Mouse (Mus musculus) right cerebral cortex, postnatal 14 days (tissue): ENCODE data around the gene Fbxo28.
"Not testable (repeated sequence)": the region's sequence is repeated elsewhere in the genome, so short reads cannot be mapped to it uniquely, and the experiment has no call there.

Source experiments
- DNase-seq: peaks from one replicate; pipeline ENCODE4 v3.0.0; 2022

Gene Fbxo28

DNA sequence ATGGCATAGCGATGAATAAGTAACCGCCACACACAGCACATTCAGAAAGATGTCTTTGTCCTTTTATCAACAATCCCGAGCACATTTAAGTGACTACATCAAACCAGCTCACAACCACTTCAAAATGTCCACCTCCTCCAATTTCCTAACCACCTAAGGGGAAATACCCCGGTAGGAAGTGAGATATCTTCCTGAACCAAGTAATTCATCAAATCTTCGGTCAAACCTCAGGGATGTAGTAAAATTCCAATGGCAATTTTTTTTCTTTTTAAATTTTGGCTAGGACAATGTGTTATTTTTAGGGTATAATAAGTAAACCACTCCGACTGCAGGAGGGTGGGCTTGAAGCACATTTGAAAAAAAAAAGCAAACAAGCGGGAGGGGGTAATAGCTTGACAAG, 1.1 kb downstream of the Fbxo28 start:
- DNase-seq: no peak

DNA sequence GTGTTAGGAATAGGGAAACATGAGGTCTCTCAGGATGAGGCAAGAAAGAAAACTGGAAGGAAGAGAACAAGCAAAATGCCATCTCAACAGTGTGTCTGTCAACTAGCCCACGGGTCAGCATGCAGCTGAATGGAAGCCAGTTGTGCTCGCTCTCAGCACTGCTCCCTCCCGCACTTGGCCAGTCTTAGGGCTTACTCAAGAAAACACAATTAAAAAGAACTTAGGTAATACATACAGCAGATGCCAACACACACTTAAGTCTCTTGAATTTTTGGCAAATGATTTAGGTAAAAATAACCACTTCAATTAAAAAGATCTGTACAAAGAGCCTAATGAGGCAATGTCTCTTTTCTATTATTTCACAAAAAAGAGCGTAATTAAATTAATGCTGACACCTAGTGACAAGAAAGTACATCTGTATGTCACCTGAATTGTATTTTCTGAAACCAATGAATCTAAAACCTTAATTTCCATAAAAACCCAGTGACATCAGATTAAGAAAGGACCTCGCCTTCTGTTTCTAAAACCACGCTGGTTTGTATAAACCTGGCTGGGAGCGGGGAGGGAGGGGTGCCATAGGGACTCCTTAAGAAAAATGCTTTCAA, 2.4 kb downstream of the Fbxo28 start:
- DNase-seq: no peak

GRCm38 (mm10) chr1:182333766-182334437, 7.5 kb downstream of the Fbxo28 start:
- no peak for DNase-seq

DNA sequence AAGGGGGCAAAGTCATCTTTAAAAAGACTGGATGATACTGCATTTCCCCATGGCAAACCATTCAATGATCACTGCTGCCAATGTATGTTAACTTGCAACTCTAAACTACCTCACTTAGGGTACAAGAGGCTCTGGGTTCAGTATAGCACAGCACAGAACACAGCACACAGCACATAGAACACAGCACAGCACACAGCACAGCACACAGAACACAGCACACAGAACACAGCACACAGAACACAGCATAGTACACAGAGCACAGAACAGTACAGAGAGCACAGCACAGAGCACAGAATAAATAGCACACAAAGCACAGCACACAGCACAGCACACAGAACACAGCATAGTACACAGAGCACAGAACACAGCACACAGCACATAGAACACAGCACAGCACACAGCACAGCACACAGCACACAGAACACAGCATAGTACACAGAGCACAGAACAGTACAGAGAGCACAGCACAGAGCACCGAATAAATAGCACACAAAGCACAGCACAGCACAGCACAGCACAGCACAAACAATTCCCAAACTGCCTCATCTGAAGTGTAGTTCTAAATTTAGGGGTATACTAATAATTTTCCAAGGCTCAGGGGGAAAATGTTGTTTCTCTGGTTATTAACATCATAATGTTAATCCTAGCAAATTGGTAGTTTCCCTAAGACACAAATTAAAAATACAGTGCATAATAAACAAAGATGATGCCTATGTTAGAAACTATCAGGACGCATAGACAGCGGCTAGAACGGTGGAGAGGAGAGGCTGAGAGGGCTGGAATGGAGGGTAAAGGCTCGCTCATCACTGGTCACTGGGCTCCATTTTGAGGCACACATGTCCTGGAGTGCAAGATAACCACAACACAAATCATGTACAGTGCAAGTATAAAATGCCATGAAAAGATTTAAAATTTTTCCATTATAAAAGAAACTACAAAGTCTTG, 9.1 kb downstream of the Fbxo28 start:
- DNase-seq: no peak

DNA sequence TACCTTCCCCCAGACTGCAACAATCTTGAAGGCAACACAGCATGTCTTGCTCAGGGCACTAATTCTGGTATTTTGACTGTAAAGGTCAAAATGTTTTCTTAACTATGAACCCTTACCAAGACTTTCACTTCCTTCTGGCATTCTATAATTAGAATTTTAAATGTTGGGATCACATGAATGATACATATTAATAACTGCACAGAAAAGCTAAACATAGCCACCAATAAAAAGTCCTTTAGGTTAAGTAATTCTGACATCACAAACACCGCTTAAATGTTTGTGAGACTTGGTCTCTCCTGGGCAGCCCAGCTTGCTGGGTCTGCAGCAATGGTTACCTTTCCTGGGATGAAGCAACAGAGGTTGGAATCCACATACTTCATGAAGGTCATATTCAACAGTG, 15.5 kb downstream of the Fbxo28 start:
- DNase-seq: no peak

GRCm38 (mm10) chr1:182324552-182324951, 16.9 kb downstream of the Fbxo28 start:
- no peak for DNase-seq

DNA sequence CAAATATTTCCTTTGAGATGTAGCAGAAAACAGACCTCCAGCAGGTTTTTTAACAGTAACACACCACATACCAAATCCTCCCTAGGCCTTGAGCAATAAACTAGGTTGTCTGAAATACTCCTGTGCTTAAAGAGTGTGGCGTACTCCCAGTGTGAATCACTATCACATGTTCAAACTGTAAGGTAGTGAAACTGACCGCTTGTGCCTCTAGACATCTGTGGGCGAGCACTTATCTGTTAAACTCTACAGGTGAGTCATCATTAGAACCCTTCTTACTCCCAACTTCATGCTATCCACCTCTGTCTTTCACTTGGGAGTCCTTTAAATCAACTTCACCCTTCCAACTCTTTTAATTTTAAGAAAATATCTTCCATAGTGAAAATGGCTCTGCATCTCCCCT, 18.3 kb downstream of the Fbxo28 start:
- DNase-seq: no peak

DNA sequence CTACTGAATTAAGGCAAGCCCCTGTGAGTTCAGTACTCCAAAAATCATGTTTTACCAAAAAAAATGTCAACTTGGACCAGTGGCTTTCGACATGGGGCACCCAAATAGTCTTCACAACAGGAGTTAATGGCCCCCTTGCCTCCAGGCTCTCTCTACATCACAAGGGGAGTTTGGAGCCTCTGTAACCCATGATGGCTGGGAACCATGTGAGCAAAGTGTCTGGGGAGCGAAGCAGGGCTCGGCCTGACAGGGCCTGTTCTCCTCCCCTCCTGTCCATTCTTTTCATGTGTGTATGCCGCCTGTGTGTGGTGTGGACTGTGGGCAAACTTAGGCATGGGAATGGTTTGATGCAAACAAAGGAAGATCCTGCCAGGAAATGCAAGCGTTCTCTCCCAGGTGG, 27.2 kb downstream of the Fbxo28 start:
- DNase-seq: no peak

DNA sequence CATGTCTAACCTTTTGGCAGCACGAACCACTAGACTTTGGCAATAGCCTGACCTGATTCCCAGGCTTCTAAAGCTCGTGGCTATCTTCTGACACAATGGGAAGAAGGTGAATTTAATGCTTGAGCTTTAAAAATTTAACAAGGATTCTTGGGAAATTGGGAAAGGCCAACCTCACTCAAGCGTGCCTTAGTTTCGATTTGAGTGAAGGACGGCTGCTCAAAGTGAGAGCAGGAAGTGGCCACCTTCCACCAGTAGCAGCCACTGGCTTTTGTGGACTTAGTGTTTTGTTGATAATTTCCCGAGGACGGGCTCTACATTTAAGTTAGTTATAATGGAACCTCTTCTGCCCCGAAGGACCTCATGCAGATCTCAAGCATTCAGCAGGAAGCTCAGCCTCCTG, 28.2 kb downstream of the Fbxo28 start:
- no peak for DNase-seq

- no peak for DNase-seq
These were observed 30.1 kb downstream of the Fbxo28 start for GRCm38 (mm10) chr1:182311376-182311775.

GRCm38 (mm10) chr1:182310316-182310715, 31.1 kb downstream of the Fbxo28 start:
- no peak for DNase-seq

GRCm38 (mm10) chr1:182309403-182309802, 32.0 kb downstream of the Fbxo28 start:
- no peak for DNase-seq

DNA sequence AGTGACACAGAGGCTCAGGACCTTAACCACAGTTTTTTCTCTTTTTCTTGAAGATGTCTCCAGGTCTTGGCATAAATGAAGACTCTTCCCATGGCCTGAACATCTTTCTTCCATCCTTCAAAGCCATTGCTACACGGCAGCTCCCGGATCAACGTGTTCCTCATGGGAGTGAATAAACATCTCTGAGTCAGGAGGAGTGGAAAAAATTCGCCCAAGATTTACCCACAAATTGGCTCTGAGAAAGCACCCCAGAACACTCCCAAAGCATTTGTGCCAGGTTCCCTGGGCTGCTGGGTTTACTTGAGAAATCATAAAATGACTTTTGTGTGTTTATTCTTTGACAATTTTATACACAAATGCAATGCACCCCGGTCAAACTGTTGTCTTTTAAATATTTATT, 38.5 kb downstream of the Fbxo28 start:
- DNase-seq: no peak

GRCm38 (mm10) chr1:182302176-182302870, 39.1 kb downstream of the Fbxo28 start:
- no peak for DNase-seq

DNA sequence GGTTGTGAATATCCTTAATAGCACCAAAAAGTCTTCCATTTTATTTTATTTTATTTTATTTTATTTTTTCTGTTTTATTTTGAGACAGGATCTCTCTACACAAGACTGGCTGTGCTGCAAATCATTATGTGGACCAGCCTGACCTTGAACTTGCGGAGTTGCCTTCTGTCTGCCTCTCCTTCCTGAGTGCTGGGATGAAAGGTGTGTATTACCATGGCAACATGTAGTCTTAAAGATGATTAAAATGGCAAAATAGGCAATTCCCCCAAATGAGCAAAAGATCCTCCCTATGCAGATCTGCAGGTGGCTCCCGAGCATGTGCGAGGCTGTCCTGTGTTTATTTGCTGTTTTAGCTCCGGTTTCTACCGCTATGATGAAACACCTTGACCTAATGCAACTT, 43.6 kb downstream of the Fbxo28 start:
- DNase-seq: no peak

GRCm38 (mm10) chr1:182297246-182297645, 44.2 kb downstream of the Fbxo28 start:
- no peak for DNase-seq

GRCm38 (mm10) chr1:182296816-182297215, 44.6 kb downstream of the Fbxo28 start:
- no peak for DNase-seq

DNA sequence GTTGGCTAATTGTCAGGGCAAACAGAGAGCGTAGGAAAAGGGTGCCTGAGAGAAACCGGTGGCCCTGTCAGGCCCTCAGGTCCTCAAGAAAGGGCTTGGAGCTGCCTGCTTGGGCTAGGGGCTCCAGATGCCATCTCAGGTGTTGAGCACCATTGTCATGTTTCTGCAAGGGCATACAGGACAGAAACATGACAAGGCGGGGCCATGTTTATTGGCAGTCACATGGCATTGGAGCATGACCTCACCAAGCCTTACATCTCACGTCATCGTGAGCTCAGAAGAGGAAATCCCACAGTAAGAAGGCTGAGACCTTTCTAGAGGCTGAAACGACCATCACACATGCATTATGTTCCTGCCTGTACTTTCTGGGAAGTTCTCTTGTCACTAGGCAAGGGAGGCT, 45.3 kb downstream of the Fbxo28 start:
- no peak for DNase-seq

DNA sequence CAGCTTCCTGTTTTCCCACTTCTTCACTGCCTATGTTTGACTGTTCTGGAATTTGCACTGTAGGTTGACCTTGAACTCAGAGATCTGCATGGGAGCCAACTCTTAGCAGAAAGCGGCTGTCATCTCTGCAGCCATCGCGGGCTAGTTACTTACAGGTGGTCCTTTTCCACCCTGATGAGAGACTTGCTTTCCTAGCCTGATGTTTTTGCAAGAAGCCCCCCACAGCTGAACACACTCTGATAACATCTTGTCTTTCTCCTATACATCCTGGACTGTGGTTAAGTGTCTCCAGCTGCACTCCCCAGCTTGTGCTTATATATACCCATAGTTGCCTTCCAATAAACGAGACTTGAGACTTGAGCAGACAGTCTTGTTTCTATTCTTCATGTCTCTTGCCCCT, 49.1 kb downstream of the Fbxo28 start:
- DNase-seq: no peak

DNA sequence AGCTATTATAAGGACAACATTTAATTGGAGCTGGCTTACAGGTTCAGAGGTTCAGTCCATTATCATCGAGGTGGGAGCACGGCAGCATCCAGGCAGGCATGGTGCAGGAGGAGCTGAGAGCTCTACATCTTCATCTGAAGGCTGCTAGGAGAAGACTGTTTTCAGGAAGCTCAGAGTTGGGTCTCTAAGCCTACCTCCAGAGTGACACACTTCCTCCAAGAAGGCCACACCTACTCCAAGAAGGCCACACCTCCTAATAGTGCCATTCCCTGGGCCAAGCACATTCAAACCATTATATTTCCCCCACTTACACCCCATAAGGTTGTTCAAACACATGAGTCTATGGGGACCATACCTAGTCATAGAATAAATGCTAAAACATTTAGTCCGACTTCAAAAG, 50.7 kb downstream of the Fbxo28 start:
- not testable (repeated sequence) for DNase-seq

- no peak for DNase-seq
These were observed 51.6 kb downstream of the Fbxo28 start for GRCm38 (mm10) chr1:182289781-182290180.

DNA sequence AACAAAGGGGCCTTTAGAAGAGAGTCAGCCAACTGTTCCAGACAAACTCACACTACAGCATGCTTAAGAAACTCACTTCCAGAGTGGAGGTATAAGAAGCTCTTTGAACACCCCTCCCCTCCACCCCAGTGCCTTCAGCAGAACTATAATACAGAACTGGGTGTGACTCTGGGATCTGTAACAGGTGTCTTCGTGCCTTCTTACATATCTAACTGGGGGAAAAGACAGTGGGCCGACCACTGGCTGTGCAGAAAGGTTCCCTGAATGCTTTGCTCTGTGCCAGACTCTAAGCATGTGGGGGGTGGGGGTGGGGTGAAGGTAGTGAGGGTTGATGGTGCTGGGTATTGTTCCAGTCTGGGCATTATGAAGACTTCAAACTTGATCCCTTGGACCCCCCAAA, 52.8 kb downstream of the Fbxo28 start:
- DNase-seq: no peak

GRCm38 (mm10) chr1:182287781-182288180, 53.6 kb downstream of the Fbxo28 start:
- no peak for DNase-seq
